Mouse (Mus musculus) testis, adult 2 months (tissue): Measurements from ENCODE around the gene Aars2.

Source experiments
- CTCF ChIP-seq: fragments of 200-500 bp; IDR thresholded peaks from 2 replicates; pipeline ENCODE4 v1.5.1; 2012; ENCODE audit warnings: low read depth, mild to moderate bottlenecking, inconsistent platforms, low read length, moderate library complexity; ENCODE audit not compliant: control insufficient read depth, insufficient read depth, insufficient replicate concordance
- POLR2A ChIP-seq: fragments of 200-500 bp; IDR thresholded peaks from 2 replicates; pipeline ENCODE4 v1.6.1; 2012; ENCODE audit warnings: low read depth, mild to moderate bottlenecking, inconsistent platforms, low read length, moderate library complexity; ENCODE audit not compliant: control insufficient read depth

DNA sequence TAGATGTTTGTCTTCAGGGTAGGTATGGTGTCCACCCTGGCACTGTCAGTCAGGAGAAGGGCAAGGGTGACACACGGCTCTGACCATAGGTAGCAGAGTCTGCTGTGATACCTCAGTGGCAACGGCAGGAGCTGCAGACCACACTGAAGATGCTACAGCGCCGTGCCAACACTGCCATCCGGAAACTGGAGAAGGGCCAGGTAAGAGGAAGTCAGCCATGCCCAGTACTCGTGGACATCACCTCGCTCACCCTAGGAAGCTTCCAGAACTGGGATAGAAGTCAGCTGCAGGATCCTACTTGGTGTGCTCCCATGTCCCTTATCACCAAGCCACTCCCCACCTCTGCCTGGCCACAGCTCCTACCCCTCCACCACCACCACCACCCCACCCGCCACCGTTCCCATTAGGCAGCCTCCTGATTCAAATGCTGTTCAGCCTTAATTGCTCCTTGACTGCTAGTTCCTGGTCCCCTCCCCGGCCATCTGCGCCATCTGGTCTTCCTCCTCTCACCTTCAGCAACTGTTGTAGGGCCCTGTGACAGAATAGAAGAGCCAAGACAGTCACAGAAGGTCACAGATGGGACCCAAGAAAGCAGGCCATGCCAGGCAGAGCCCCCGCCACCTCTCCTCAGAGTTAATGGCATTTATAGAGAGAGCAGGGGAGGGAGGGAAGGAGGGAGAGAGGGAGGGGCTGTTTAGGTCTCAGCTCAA is 12.3 kb downstream of the Aars2 start:
- no peak for TF ChIP-seq POLR2A
- no peak for TF ChIP-seq CTCF
